Mouse (Mus musculus) ES-Bruce4 (cell line): ENCODE data around the gene 6030468B19Rik. TPM values are rescaled to one million over a fixed set of nuclear protein-coding genes. Genes with fewer than 3 reads are reported as not detected.
"Not testable (repeated sequence)": the region's sequence is repeated elsewhere in the genome, so short reads cannot be mapped to it uniquely, and the experiment has no call there.

Experiments
- H3K27ac ChIP-seq: 2 replicates; pipeline ENCODE4 v1.5.1; 2012; ENCODE audit warnings: low read length, inconsistent platforms; ENCODE audit not compliant: insufficient read depth
- H3K27me3 ChIP-seq: 2 replicates; pipeline ENCODE4 v1.6.1; 2012; ENCODE audit warnings: mild to moderate bottlenecking, low read length, inconsistent platforms; ENCODE audit not compliant: control insufficient read depth, poor library complexity, insufficient read depth, severe bottlenecking
- H3K36me3 ChIP-seq: 2 replicates; pipeline ENCODE4 v1.6.1; 2012; ENCODE audit warnings: inconsistent platforms, mild to moderate bottlenecking, low read length, moderate library complexity; ENCODE audit not compliant: control insufficient read depth, poor library complexity, insufficient read depth, severe bottlenecking
- H3K4me1 ChIP-seq: one replicate; pipeline ENCODE4 v1.8.1; 2011; ENCODE audit warnings: low read length; ENCODE audit not compliant: control insufficient read depth, insufficient read depth
- H3K4me3 ChIP-seq: 2 replicates; pipeline ENCODE4 v1.5.1; 2011; ENCODE audit warnings: low read depth, mild to moderate bottlenecking, low read length
- H3K9ac ChIP-seq: 2 replicates; pipeline ENCODE4 v1.6.1; 2012; ENCODE audit warnings: low read depth, mild to moderate bottlenecking, inconsistent platforms; ENCODE audit not compliant: poor library complexity, severe bottlenecking
- H3K9me3 ChIP-seq: replicated peaks from 2 replicates; pipeline ENCODE4 v1.6.1; 2012; ENCODE audit warnings: mild to moderate bottlenecking, low read length, inconsistent platforms; ENCODE audit not compliant: control insufficient read depth, poor library complexity, insufficient read depth, severe bottlenecking
- CTCF ChIP-seq: IDR thresholded peaks from one replicate; pipeline ENCODE4 v1.8.1; 2011; ENCODE audit warnings: low read depth, low read length
- EP300 ChIP-seq: IDR thresholded peaks from 2 replicates; pipeline ENCODE4 v1.6.1; 2011; ENCODE audit warnings: low read depth, low read length; ENCODE audit not compliant: insufficient read depth
- POLR2A ChIP-seq: IDR thresholded peaks from one replicate; pipeline ENCODE4 v1.8.1; 2011; ENCODE audit warnings: low read length; ENCODE audit not compliant: insufficient read depth
- polyA plus RNA-seq: library from polyadenylated mRNA; stranded (reverse); fragments of >200 nt; gene quantifications from 2 replicates; pipeline ENCODE4 v1.2.4, GENCODE M21; 2011; ENCODE audit warnings: low read depth; ENCODE audit not compliant: missing spikeins, insufficient read depth, insufficient read length

6030468B19Rik gene
- polyA plus RNA-seq, 1 experiment, result not detected

DNA sequence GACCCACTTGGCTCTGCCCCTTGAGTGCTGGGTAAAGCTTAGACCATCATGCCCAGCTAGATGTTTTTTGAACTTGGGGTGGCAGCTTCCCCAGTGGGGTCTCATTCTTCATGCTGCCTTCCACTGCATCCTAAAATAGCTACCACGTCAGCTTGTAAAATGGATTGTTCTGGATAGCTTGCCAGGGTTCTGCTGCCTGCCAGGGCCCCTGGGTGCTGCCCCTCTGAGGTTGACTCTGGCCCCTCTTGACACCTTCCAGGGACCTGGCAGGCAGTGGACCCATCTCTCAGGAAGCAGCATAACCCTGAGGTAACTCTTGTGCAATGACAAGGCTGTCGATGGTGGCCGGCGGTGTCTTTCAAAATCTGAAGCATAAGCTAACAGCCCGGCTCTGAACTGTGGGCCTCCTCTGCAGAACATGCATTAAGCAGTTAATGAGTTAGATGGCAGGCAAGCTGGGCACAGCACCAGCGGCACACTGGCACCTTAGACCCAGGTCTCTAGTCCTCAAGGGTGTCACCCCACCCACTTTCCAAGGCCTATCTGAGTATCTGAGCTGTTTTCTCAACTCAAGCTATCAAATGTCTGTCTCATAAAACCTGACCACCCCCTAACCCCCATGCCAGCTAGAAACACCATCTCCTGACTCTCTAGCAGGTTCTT, 17.4 kb downstream of the 6030468B19Rik start:
- H3K36me3 ChIP-seq, result peaks cover 18% of the 10 kb centered on the region
- no peaks in the 10 kb centered on the region for H3K27me3 ChIP-seq
- H3K27ac ChIP-seq, result no peak overlapping the region

DNA sequence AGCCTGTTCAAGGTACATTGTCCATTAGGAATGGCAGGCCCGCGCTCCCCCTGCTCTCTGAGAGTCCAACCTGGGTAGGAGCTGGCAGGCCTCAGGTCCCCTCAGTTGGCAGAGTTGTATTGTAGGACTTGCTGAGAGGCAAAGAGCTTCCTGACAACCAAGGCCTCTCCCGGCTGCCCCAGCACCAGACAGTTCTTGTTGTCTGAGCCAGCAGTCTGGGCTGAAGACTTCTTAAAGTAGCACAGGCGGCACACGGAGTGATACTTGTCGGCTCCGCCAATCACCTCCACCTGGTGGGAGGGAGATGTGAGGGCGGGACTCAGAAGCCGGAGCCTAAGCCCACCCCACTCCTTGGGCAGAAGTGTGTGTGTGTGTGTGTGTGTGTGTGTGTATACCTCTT, 18.4 kb downstream of the 6030468B19Rik start:
- H3K9me3 ChIP-seq, H3K27me3 ChIP-seq, H3K4me1 ChIP-seq, H3K9ac ChIP-seq, H3K27ac ChIP-seq, H3K4me3 ChIP-seq: not testable (repeated sequence)
- peaks cover 22% of the 10 kb centered on the region for H3K36me3 ChIP-seq

More for the DNA sequence above, 17.4 kb downstream of the 6030468B19Rik start:
- H3K4me3 ChIP-seq, result no peak overlapping the region
- peaks cover 4% of the 10 kb centered on the region for H3K4me1 ChIP-seq
- H3K9me3 ChIP-seq, result no peaks in the 10 kb centered on the region
- TF ChIP-seq CTCF (no peak), POLR2A (no peak), EP300 (no peak)
- H3K9ac ChIP-seq, result no peak overlapping the region

DNA sequence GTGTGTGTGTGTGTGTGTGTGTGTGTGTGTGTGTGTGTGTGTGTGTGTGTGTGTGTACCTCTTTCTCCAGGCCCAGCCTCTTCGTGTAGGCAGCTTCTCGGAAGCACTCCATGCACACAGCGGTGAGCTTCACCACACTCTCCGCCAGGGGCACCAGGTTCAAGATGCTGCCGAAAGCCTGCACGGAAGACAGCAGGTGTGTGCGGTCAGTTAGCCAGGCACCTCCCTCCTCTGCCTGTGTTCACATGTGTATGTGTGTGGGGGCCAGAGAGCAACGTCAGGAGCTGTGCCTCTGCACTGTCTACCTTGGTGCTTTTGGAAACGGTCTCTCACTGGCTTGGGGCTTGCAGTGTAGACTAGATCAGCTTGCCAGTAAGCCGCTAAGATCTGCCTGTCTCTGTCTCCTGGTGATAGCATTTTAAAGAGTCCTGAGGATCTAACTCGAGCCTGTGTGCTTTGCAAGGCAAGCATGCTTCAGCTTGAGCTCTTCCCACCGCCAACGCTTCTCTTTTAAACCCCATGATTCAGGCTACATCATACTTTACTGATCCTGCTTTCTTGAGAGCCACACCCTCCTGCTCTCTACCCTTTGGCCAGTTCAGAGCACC, 19.0 kb downstream of the 6030468B19Rik start:
- peaks cover 4% of the 10 kb centered on the region for H3K4me1 ChIP-seq
- H3K4me3 ChIP-seq, result no peak overlapping the region
- H3K9me3 ChIP-seq, result no peaks in the 10 kb centered on the region
- H3K36me3 ChIP-seq, result peaks cover 28% of the 10 kb centered on the region
- no peak for TF ChIP-seq CTCF
- TF ChIP-seq POLR2A, result no peak
- TF ChIP-seq EP300, result no peak
- H3K9ac ChIP-seq, result no peak overlapping the region
- no peaks in the 10 kb centered on the region for H3K27me3 ChIP-seq
- H3K27ac ChIP-seq, result no peak overlapping the region

DNA sequence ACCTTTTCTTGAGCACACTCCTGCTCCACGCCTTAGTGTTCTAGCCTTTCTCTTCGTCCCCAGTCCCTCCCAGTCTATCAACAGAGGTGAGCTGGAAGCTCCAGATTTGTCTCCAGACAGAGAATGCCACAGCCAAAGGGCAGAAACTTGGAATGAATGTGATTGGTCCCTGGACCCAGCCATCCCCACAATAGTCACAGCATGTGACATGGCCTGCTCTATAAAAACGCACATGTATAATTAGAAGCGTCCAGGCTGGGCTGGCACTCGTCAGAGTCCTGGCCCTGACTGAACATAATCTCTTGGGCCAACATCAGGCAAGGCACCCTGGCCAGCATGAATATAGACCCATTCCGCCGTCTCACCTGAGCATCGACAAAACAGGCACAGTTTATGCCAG, 21.6 kb downstream of the 6030468B19Rik start:
- H3K9ac ChIP-seq, result no peak overlapping the region
- no peaks in the 10 kb centered on the region for H3K27me3 ChIP-seq
- H3K4me1 ChIP-seq, result peaks cover 4% of the 10 kb centered on the region
- no peak overlapping the region for H3K4me3 ChIP-seq
- TF ChIP-seq CTCF (no peak), POLR2A (no peak), EP300 (no peak)
- peaks cover 35% of the 10 kb centered on the region for H3K36me3 ChIP-seq
- no peaks in the 10 kb centered on the region for H3K9me3 ChIP-seq
- no peak overlapping the region for H3K27ac ChIP-seq

DNA sequence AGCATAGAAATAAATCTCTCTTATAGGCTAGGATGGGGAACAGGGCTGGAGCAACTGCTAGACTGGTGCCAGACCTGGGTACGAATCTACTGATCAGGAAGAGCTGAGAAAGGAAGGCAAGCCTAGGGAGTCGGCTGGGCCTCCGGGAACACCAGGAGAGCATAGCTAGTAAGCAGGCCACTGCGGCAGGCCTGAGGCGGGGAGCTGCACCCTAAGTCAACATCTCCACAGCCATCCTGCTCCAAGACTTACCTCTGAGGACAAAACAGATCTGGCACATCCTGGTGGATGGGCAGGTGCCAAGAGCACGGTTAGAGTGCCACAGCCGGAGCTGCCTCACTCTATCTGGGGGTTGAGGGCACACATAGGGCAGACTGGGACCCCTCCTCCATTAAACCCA, 22.7 kb downstream of the 6030468B19Rik start:
- Histone ChIP-seq H3K27me3 (no peaks in the 10 kb centered on the region), H3K9ac (no peak overlapping the region), H3K4me1 (peaks cover 4% of the 10 kb centered on the region), H3K4me3 (no peak overlapping the region), H3K27ac (no peak overlapping the region), H3K9me3 (no peaks in the 10 kb centered on the region), H3K36me3 (peaks cover 31% of the 10 kb centered on the region)
- no peak for TF ChIP-seq CTCF
- no peak for TF ChIP-seq POLR2A
- TF ChIP-seq EP300, result no peak

DNA sequence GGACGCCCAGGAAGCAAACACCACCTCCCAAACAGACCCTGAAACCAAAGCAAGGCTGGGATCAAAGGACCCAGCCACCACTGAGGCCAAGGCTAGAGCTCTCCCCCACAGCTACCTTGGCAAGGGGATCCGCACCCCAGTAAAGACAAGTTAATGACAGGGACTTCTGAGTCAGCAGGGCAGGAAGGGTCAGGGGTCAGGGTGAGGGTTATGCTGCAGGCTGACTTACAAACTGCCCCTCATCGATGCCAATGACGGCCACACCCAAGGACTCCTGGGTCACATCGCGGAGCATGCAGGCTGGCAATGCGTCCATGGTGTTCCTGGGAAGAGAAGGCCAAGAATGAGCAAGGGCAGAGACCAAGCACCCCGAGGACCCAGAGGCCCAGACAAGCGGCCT, 24.4 kb downstream of the 6030468B19Rik start:
- H3K4me3 ChIP-seq, result no peak overlapping the region
- peaks cover 4% of the 10 kb centered on the region for H3K4me1 ChIP-seq
- H3K27me3 ChIP-seq, result no peaks in the 10 kb centered on the region
- no peak for TF ChIP-seq EP300
- no peak for TF ChIP-seq POLR2A
- TF ChIP-seq CTCF, result no peak
- no peaks in the 10 kb centered on the region for H3K9me3 ChIP-seq
- no peak overlapping the region for H3K9ac ChIP-seq
- H3K27ac ChIP-seq, result no peak overlapping the region
- peaks cover 29% of the 10 kb centered on the region for H3K36me3 ChIP-seq
